Mouse (Mus musculus): ENCODE results near the gene Cd209d. TPM values are rescaled to one million over a fixed set of nuclear protein-coding genes. Genes with fewer than 3 reads are reported as not detected.

The Cd209d gene
- not detected in 2 replicates for polyA plus RNA-seq (2015; fragmentation: Nextera tagmentation; extraction: Ambion mirVana)

DNA sequence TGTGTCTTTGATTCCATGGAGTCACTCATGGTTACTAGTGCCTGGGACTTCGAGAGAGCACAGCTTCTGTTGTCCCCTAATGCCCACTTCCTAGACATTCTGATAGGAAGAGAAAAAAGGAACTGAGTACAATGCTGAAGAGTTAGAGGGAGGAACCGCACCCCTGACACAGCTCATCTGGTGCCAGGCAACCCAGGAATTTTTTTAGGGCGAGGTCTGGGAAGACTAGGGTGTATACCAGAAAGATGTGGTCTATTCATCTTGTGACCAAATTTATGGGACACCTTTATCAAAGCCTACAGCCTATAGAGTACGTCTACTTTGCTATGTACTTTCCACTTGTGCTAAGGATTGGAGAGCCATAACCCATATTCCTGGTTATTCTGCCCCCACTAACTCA lies at the start of gene Cd209d:
Gene Cd209d, minus strand, starts transcription at position 101 of the 400 bp plus-strand sequence.

DNA sequence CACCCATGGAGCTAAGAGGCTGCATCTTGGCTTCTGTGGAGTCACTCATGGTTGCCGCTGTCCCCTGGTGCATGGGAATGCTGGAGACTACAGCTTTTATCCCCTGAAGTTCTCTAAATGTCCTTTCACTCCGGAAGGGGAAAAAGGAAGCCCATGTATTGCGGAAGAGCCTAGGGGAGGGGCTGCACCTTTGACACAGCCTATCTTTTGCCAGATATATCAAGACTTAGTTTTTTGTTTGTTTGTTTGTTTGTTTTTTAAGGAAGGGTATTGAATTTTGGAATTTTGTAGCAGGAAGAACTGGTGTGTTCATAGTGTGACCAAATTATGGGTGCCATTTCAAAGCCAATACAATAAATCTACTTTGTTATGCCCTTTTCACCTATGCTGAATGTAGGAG lies 48.4 kb upstream of the Cd209d start, which contains the start of gene Cd209b:
Gene Cd209b, minus strand, starts transcription at position 101 of the 400 bp plus-strand sequence.

DNA sequence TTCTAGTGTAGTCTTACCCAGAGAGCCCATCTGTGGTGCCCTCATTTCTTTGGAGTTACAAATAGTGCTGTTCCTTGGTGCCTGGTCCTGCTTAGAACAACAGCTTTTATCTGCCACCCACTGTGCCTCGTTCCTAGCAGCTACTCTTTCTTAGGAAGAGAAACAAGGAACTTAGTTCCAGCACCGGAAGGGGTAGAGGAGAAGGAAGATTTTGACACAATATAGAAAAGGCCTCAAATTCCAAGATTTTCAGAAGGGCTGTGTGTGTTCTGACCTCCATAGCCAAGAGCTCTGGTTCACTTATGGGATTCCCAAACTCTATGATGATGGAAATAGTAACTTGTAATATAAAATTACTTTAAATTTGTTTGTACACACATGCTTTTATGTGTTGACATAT lies 24.1 kb downstream of the Cd209d start, which contains the start of gene Cd209e:
Gene Cd209e, minus strand, starts transcription at position 101 of the 400 bp plus-strand sequence.

Other genes with a start within 250 kb of the Cd209d start
- gene Stxbp2, start 247.6 kb downstream of the Cd209d start, polyA plus RNA-seq (2015; fragmentation: Nextera tagmentation; extraction: Ambion mirVana): 72.6 and 85.6 TPM in 2 replicates
- gene Retn, start 222.8 kb downstream of the Cd209d start, polyA plus RNA-seq (2015; fragmentation: Nextera tagmentation; extraction: Ambion mirVana): not detected in 2 replicates
- gene Mcemp1, start 212.8 kb downstream of the Cd209d start, polyA plus RNA-seq (2015; fragmentation: Nextera tagmentation; extraction: Ambion mirVana): 0.69 and 7.5 TPM in 2 replicates
- 3.4 and 8.5 TPM in 2 replicates for gene Fcor, start 206.2 kb downstream of the Cd209d start, polyA plus RNA-seq (2015; fragmentation: Nextera tagmentation; extraction: Ambion mirVana)
- 23.6 and 24.4 TPM in 2 replicates for gene Trappc5, start 202.3 kb downstream of the Cd209d start, polyA plus RNA-seq (2015; fragmentation: Nextera tagmentation; extraction: Ambion mirVana)
- 0.08 TPM in 1 of 2 replicates, not detected in the other for gene Fcer2a, start 184.4 kb downstream of the Cd209d start, polyA plus RNA-seq (2015; fragmentation: Nextera tagmentation; extraction: Ambion mirVana)
- 0.10 and 0.37 TPM in 2 replicates for gene Clec4g, start 157.9 kb downstream of the Cd209d start, polyA plus RNA-seq (2015; fragmentation: Nextera tagmentation; extraction: Ambion mirVana)
- not detected in 2 replicates for gene Cd209a, start 129.6 kb downstream of the Cd209d start, polyA plus RNA-seq (2015; fragmentation: Nextera tagmentation; extraction: Ambion mirVana)
- gene Cd209e, start 24.2 kb downstream of the Cd209d start, polyA plus RNA-seq (2015; fragmentation: Nextera tagmentation; extraction: Ambion mirVana): not detected in 2 replicates
- 0.13 TPM in 1 of 2 replicates, not detected in the other for gene Cd209b, start 48.3 kb upstream of the Cd209d start, polyA plus RNA-seq (2015; fragmentation: Nextera tagmentation; extraction: Ambion mirVana)
- 0.10 and 0.13 TPM in 2 replicates for gene Cd209c, start 76.2 kb upstream of the Cd209d start, polyA plus RNA-seq (2015; fragmentation: Nextera tagmentation; extraction: Ambion mirVana)
- 0.18 and 0.24 TPM in 2 replicates for gene Cd209f, start 227.3 kb upstream of the Cd209d start, polyA plus RNA-seq (2015; fragmentation: Nextera tagmentation; extraction: Ambion mirVana)

Measured in urinary bladder, postnatal 0 days (tissue).